22 mouse cellular contexts compared by ENCODE assay signal in the genomic region with DNA sequence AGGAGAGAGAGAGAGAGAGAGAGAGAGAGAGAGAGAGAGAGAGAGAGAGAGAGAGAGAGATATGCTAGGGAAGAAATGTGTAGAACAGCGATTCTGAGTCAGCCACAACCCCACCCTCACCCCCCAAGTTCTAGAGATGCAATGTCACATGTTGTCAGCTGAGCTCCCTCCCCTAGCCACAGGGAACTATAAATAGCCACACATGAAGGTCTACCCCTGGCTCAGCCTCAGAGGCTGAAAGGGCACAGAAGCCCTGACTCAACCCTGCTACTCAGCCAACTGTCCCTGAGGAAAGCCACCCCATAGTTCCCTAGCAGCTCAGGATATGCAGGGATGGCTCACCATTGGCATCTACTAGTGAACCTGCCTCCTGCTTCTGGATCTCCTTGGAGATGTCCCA. TPM values are rescaled to one million over a fixed set of nuclear protein-coding genes. Genes with fewer than 3 reads are reported as not detected.
A peak's percentile ranks its signal among the peaks of the same experiment; 100 is the strongest.
DNase-seq lines count a peak whose midpoint lies in the region.
"Had no signal": no experiment of that assay in that cellular context is flagged by ENCODE, and none has a peak within 500 bp of the region (broad histone marks: within the 10 kb centered on the region; RNA-seq: fewer than 3 reads in every experiment).

No protein-coding gene starts in this region.

- H3K4me3 ChIP-seq in limb, embryonic 10.5 days, result no peak overlapping the region
- H3K4me3 ChIP-seq: embryonic facial prominence, embryonic 12.5 days; heart, embryonic 13.5 days; limb, embryonic 13.5 days; midbrain, embryonic 15.5 days had no signal

- intact Hi-C loops in heart, postnatal 14 days (cut with DNase I), result no loop called here

- peak; percentile 34 to 35 for DNase-seq in heart, adult 18-20 months
- no peak for DNase-seq in heart, postnatal 14 days
- DNase-seq in 416B (ENCODE audit: low read depth) (peak; percentile 12), NIH3T3 (ENCODE audit: low read depth) (peak; percentile 73)
- DNase-seq in adrenal gland, postnatal 36 days, result peak; percentile 79 to 80
- DNase-seq in limb, embryonic 10.5 days (ENCODE audit: low spot score), result no peak
- no peak for DNase-seq in right cerebral cortex, adult 2 months (ENCODE audit: low spot score in 2 of 2)
- no peak for DNase-seq in natural killer cell, adult 2 months (ENCODE audit: low spot score in 2 of 2)
- DNase-seq: cerebellum, adult 8-10 months; kidney, adult 8-10 months; kidney, postnatal 25 days; lung, postnatal 10 days; right cerebral cortex, postnatal 25 days; thymus, postnatal 36 days had no signal

- H3K9me3 ChIP-seq in limb, embryonic 10.5 days (replicated peaks), result no peaks in the 10 kb centered on the region
- H3K9me3 ChIP-seq: heart, embryonic 13.5 days; limb, embryonic 13.5 days; midbrain, embryonic 15.5 days had no signal

- H3K27ac ChIP-seq in limb, embryonic 10.5 days, result no peak overlapping the region
- H3K27ac ChIP-seq: embryonic facial prominence, embryonic 12.5 days; heart, embryonic 13.5 days; limb, embryonic 13.5 days; liver, embryonic 14.5 days; midbrain, embryonic 15.5 days had no signal

- no peaks in the 10 kb centered on the region for H3K36me3 ChIP-seq in limb, embryonic 10.5 days
- H3K36me3 ChIP-seq: embryonic facial prominence, embryonic 12.5 days; heart, embryonic 13.5 days; limb, embryonic 13.5 days; midbrain, embryonic 15.5 days had no signal

- H3K4me1 ChIP-seq in limb, embryonic 10.5 days, result no peaks in the 10 kb centered on the region
- H3K4me1 ChIP-seq: embryonic facial prominence, embryonic 12.5 days; limb, embryonic 13.5 days; midbrain, embryonic 15.5 days had no signal

- H3K27me3 ChIP-seq in limb, embryonic 10.5 days (ENCODE audit: low read depth, poor library complexity, severe bottlenecking), result no peaks in the 10 kb centered on the region
- H3K27me3 ChIP-seq: embryonic facial prominence, embryonic 12.5 days; midbrain, embryonic 15.5 days had no signal

- 100% methylated on average over 1 of the region's 1 CpGs for WGBS in limb, embryonic 10.5 days

RNA-seq across cellular contexts. Expression of gene Asic2, which starts 26.1 kb away (rescaled TPM):
- total RNA-seq in heart, adult 18-20 months (2021), result not detected
- not detected for total RNA-seq in heart, postnatal 14 days (2021)
- 1 to 10 TPM; 1.7 TPM for total RNA-seq in adrenal gland, postnatal 36 days (2021)
- polyA plus RNA-seq in limb, embryonic 10.5 days (2016; fragmentation: Nextera tagmentation; extraction: Ambion mirVana), result 1.1 and 2.3 TPM in 2 replicates
- total RNA-seq: megakaryocyte, adult 5-6 weeks had no signal
- polyA plus RNA-seq: activated CD4-positive, CD25-positive, alpha-beta regulatory T cell, adult 4 months; inflammation-experienced regulatory T-cells, adult 6 months had no signal

Comparison
In these comparisons a context has a peak if more than half of its experiments do, and no peak if none do; other contexts are left out.
1. DNase-seq: peak in heart, adult 18-20 months (2 of 2), 416B (single experiment), NIH3T3 (single experiment) and adrenal gland, postnatal 36 days (2 of 2); none in heart, postnatal 14 days (0 of 2), limb, embryonic 10.5 days (single experiment), right cerebral cortex, adult 2 months (0 of 2) and natural killer cell, adult 2 months (0 of 2).